Mouse (Mus musculus): ENCODE results near the gene Scnm1. TPM values are rescaled to one million over a fixed set of nuclear protein-coding genes. Genes with fewer than 3 reads are reported as not detected.

Gene Scnm1
- polyA plus RNA-seq (2017; shearing (Covaris generic)) = 100 to 1,000 TPM in 1 of 2 experiments, 10 to 100 TPM in 1; 67.0 to 102 TPM

GRCm38 (mm10) chr3:95133680-95134101 is at the start of gene Scnm1, which contains the start of gene Lysmd1:
Scnm1 (minus strand) TSS chr3:95134011.
Lysmd1 (plus strand) TSS chr3:95134088.

GRCm38 (mm10) chr3:95159987-95160963 is 26.5 kb upstream of the Scnm1 start, which contains the start of gene Sema6c:
Sema6c (plus strand) TSS chr3:95160457.

GRCm38 (mm10) chr3:95141952-95142616 is 8.3 kb upstream of the Scnm1 start, which contains the start of gene Tnfaip8l2:
Tnfaip8l2 (minus strand) TSS chr3:95142360.

GRCm38 (mm10) chr3:95124246-95124645 is 9.6 kb downstream of the Scnm1 start, which contains the start of gene Tmod4:
Tmod4 (plus strand) TSS chr3:95124476.

GRCm38 (mm10) chr3:95110911-95111726 is 22.7 kb downstream of the Scnm1 start, which contains the start of gene Vps72:
Vps72 (plus strand) TSS chr3:95111022.

GRCm38 (mm10) chr3:95106338-95107117 is 27.3 kb downstream of the Scnm1 start, which contains the start of gene Pip5k1a:
Pip5k1a (minus strand) TSS chr3:95106930.

Other genes with a start within 250 kb of the Scnm1 start
- 100 to 1,000 TPM; 258 to 304 TPM for gene Psmb4, start 247.1 kb downstream of the Scnm1 start, polyA plus RNA-seq (2017; shearing (Covaris generic))
- 1 to 10 TPM; 3.9 to 4.6 TPM for gene Selenbp1, start 201.0 kb downstream of the Scnm1 start, polyA plus RNA-seq (2017; shearing (Covaris generic))
- gene Rfx5, start 179.9 kb downstream of the Scnm1 start, polyA plus RNA-seq (2017; shearing (Covaris generic)) = 10 to 100 TPM; 26.0 to 29.1 TPM
- gene Pi4kb, start 159.3 kb downstream of the Scnm1 start, polyA plus RNA-seq (2017; shearing (Covaris generic)) = 10 to 100 TPM; 13.5 to 17.2 TPM
- gene Zfp687, start 118.6 kb downstream of the Scnm1 start, polyA plus RNA-seq (2017; shearing (Covaris generic)) = 10 to 100 TPM; 53.2 TPM
- 100 to 1,000 TPM; 277 to 291 TPM for gene Psmd4, start 91.4 kb downstream of the Scnm1 start, polyA plus RNA-seq (2017; shearing (Covaris generic))
- gene Pip5k1a, start 27.1 kb downstream of the Scnm1 start, polyA plus RNA-seq (2017; shearing (Covaris generic)) = 10 to 100 TPM; 24.4 to 30.3 TPM
- gene Vps72, start 23.0 kb downstream of the Scnm1 start, polyA plus RNA-seq (2017; shearing (Covaris generic)) = 100 to 1,000 TPM; 113 to 128 TPM
- gene Tmod4, start 9.5 kb downstream of the Scnm1 start, polyA plus RNA-seq (2017; shearing (Covaris generic)) = 1 to 10 TPM; 2.7 to 6.6 TPM
- 10 to 100 TPM; 23.0 to 27.7 TPM for gene Lysmd1, start 77 bp upstream of the Scnm1 start, polyA plus RNA-seq (2017; shearing (Covaris generic))
- 100 to 1,000 TPM; 214 to 231 TPM for gene Tnfaip8l2, start 8.3 kb upstream of the Scnm1 start, polyA plus RNA-seq (2017; shearing (Covaris generic))
- 1 to 10 TPM in 1 of 2 experiments, under 1 TPM in 1; 0.65 to 2.3 TPM for gene Sema6c, start 26.4 kb upstream of the Scnm1 start, polyA plus RNA-seq (2017; shearing (Covaris generic))
- gene Gabpb2, start 83.9 kb upstream of the Scnm1 start, polyA plus RNA-seq (2017; shearing (Covaris generic)) = 10 to 100 TPM; 22.9 to 29.6 TPM
- 100 to 1,000 TPM; 332 to 495 TPM for gene Cdc42se1, start 94.7 kb upstream of the Scnm1 start, polyA plus RNA-seq (2017; shearing (Covaris generic))
- 10 to 100 TPM in 1 of 2 experiments, 1 to 10 TPM in 1; 4.8 to 10.1 TPM for gene Mllt11, start 98.2 kb upstream of the Scnm1 start, polyA plus RNA-seq (2017; shearing (Covaris generic))
- 1 to 10 TPM in 1 of 2 experiments, under 1 TPM in 1; 0.71 to 2.3 TPM for gene Gm128, start 107.6 kb upstream of the Scnm1 start, polyA plus RNA-seq (2017; shearing (Covaris generic))
- under 1 TPM; 0.20 to 0.34 TPM for gene Bnipl, start 117.2 kb upstream of the Scnm1 start, polyA plus RNA-seq (2017; shearing (Covaris generic))
- 10 to 100 TPM; 24.4 to 31.9 TPM for gene Mindy1, start 147.3 kb upstream of the Scnm1 start, polyA plus RNA-seq (2017; shearing (Covaris generic))
- 1 to 10 TPM; 6.1 to 6.3 TPM for gene Prune1, start 148.1 kb upstream of the Scnm1 start, polyA plus RNA-seq (2017; shearing (Covaris generic))
- gene Anxa9, start 173.2 kb upstream of the Scnm1 start, polyA plus RNA-seq (2017; shearing (Covaris generic)) = 1 to 10 TPM in 1 of 2 experiments, under 1 TPM in 1; 0.53 to 2.8 TPM
- gene Cers2, start 180.8 kb upstream of the Scnm1 start, polyA plus RNA-seq (2017; shearing (Covaris generic)) = 100 to 1,000 TPM; 222 to 295 TPM
- gene Setdb1, start 223.2 kb upstream of the Scnm1 start, polyA plus RNA-seq (2017; shearing (Covaris generic)) = 10 to 100 TPM; 27.5 to 32.4 TPM